In genomic region chr9:11328900-11329299, GRCm38 (mm10) we compare ENCODE assay signal across 25 mouse cellular contexts.
DNase-seq lines count a peak whose midpoint lies in the region; ATAC-seq and TF ChIP-seq lines count a peak whose summit lies in the region.
"Had no signal": no experiment of that assay in that cellular context is flagged by ENCODE, and none has a peak within 500 bp of the region (broad histone marks: within the 10 kb centered on the region; RNA-seq: fewer than 3 reads in every experiment).

No protein-coding gene starts in this region.

- DNase-seq in 3134 (ENCODE audit: extremely low read depth, insufficient read length, low spot score), result peak; percentile 68
- DNase-seq in adrenal gland, adult (ENCODE audit: inconsistent age in 2 of 2, low spot score in 1 of 2), result peak; percentile 31 to 74
- DNase-seq in fat pad, adult 2 months (ENCODE audit: extremely low read depth, low read depth, low spot score), result peak; percentile 5
- no peak for DNase-seq in kidney, postnatal 10 days
- no peak for DNase-seq in gastrocnemius, postnatal 36 days
- no peak for DNase-seq in cerebellum, postnatal 4 days (ENCODE audit: low spot score in 2 of 2)
- DNase-seq: cerebellum, adult 9-11 months; embryo, embryonic 11 days; gastrocnemius, postnatal 10 days; heart, adult 2 months; heart, postnatal 10 days; lung, embryonic 14.5 days; lung, postnatal 4 days; right cerebral cortex, postnatal 25 days; thymus, postnatal 25 days had no signal

- no peak overlapping the region for H3K27ac ChIP-seq in heart, embryonic 11.5 days (ENCODE audit: low read depth, low read length)
- H3K27ac ChIP-seq: heart, adult 2 months; hindbrain, embryonic 12.5 days; kidney, postnatal 0 days; layer of hippocampus, adult 2 months; limb, embryonic 10.5 days; midbrain, embryonic 10.5 days; neural tube, embryonic 13.5 days had no signal

- 85% methylated on average over 4 of the region's 4 CpGs for WGBS in heart, embryonic 11.5 days (ENCODE audit: insufficient replicate concordance)

- H3ac ChIP-seq in C2C12 (ENCODE audit: control insufficient read depth, insufficient read length, low read depth), result no peak overlapping the region

- ATAC-seq in heart, embryonic 11.5 days (replicated peaks; ENCODE audit: insufficient number of reproducible peaks, low FRiP score, low TSS enrichment), result no peak
- ATAC-seq: intestine, embryonic 16.5 days had no signal

- no peak overlapping the region for H3K9ac ChIP-seq in heart, embryonic 11.5 days (ENCODE audit: low read depth, low read length)
- H3K9ac ChIP-seq: hindbrain, embryonic 12.5 days; lung, embryonic 14.5 days; neural tube, embryonic 13.5 days had no signal

- no peaks in the 10 kb centered on the region for H3K36me3 ChIP-seq in C2C12 (ENCODE audit: control insufficient read depth, insufficient read depth)
- no peaks in the 10 kb centered on the region for H3K36me3 ChIP-seq in heart, embryonic 11.5 days (ENCODE audit: control insufficient read depth, insufficient read depth, low read length)
- H3K36me3 ChIP-seq: hindbrain, embryonic 12.5 days; limb, embryonic 10.5 days; midbrain, embryonic 10.5 days; neural tube, embryonic 13.5 days had no signal

- H3K4me1 ChIP-seq in heart, embryonic 11.5 days (ENCODE audit: control insufficient read depth, insufficient read depth, low read length), result no peaks in the 10 kb centered on the region
- H3K4me1 ChIP-seq: hindbrain, embryonic 12.5 days; limb, embryonic 10.5 days; midbrain, embryonic 10.5 days; neural tube, embryonic 13.5 days had no signal

- no peaks in the 10 kb centered on the region for H3K79me2 ChIP-seq in C2C12 (ENCODE audit: control insufficient read depth, insufficient read depth)

- TF ChIP-seq CTCF in C2C12 (IDR thresholded peaks at IDR 0.05; ENCODE audit: control insufficient read depth, insufficient read depth, insufficient read length), result no peak

- no peak overlapping the region for H3K4me2 ChIP-seq in heart, embryonic 11.5 days
- H3K4me2 ChIP-seq: hindbrain, embryonic 12.5 days; liver, embryonic 11.5 days; lung, embryonic 14.5 days; neural tube, embryonic 13.5 days had no signal

- no peaks in the 10 kb centered on the region for H3K27me3 ChIP-seq in C2C12 (ENCODE audit: control insufficient read depth, insufficient read depth, insufficient read length)
- H3K27me3 ChIP-seq in heart, embryonic 11.5 days (ENCODE audit: control insufficient read depth, insufficient read depth, low read length), result no peaks in the 10 kb centered on the region
- H3K27me3 ChIP-seq: hindbrain, embryonic 12.5 days; neural tube, embryonic 13.5 days had no signal

- H3K9me3 ChIP-seq in heart, embryonic 11.5 days (replicated peaks; ENCODE audit: control insufficient read depth, low read length), result no peaks in the 10 kb centered on the region
- H3K9me3 ChIP-seq: hindbrain, embryonic 12.5 days; limb, embryonic 10.5 days; midbrain, embryonic 10.5 days; neural tube, embryonic 13.5 days had no signal

- H3K4me3 ChIP-seq in C2C12 (ENCODE audit: insufficient read depth, poor library complexity, severe bottlenecking), result no peak overlapping the region
- no peak overlapping the region for H3K4me3 ChIP-seq in heart, embryonic 11.5 days (ENCODE audit: low read depth, low read length)
- H3K4me3 ChIP-seq: heart, adult 2 months; hindbrain, embryonic 12.5 days; layer of hippocampus, adult 2 months; limb, embryonic 10.5 days; midbrain, embryonic 10.5 days; neural tube, embryonic 13.5 days had no signal

- intact Hi-C loops in gastrocnemius, postnatal 36 days (cut with DNase I), result no loop called here

- no peaks in the 10 kb centered on the region for H3K79me3 ChIP-seq in C2C12 (ENCODE audit: low read depth)

TF ChIP-seq in C2C12, 6 proteins besides CTCF, POLR2A, EP300 and RAD21:
- TF ChIP-seq MYOD1 (IDR thresholded peaks at IDR 0.05; ENCODE audit: control insufficient read depth, insufficient read length, low read depth) (peak; percentile 53), USF1 (IDR thresholded peaks at IDR 0.05; ENCODE audit: low read depth) (no peak), MYOG (IDR thresholded peaks at IDR 0.05; ENCODE audit: control insufficient read depth, extremely low read depth, insufficient read length) (no peak), FOSL1 (IDR thresholded peaks at IDR 0.05; ENCODE audit: insufficient read depth, low read length, poor library complexity, severe bottlenecking) (peak; percentile 87), CEBPB (IDR thresholded peaks at IDR 0.05; ENCODE audit: low read depth) (peak; percentile 97)

Comparison
In these comparisons a context has a peak if more than half of its experiments do, and no peak if none do; other contexts are left out.
1. DNase-seq: peak in 3134 (single experiment), adrenal gland, adult (2 of 2) and fat pad, adult 2 months (single experiment); none in kidney, postnatal 10 days (single experiment), gastrocnemius, postnatal 36 days (0 of 2) and cerebellum, postnatal 4 days (0 of 2).